Mouse (Mus musculus) hindbrain, embryonic 15.5 days (tissue): ENCODE results near the gene Dio3. TPM values are rescaled to one million over a fixed set of nuclear protein-coding genes. Genes with fewer than 3 reads are reported as not detected.

Experiments used
- microRNA-seq: library from miRNA; unstranded; fragments of <30 nt; microRNA quantifications from one replicate; pipeline ENCODE4, GENCODE M21; 2016
- polyA plus RNA-seq: library from polyadenylated mRNA; unstranded; fragments of >200 nt; fragmentation: Nextera tagmentation; extraction: Ambion mirVana; gene quantifications from 2 replicates; pipeline ENCODE4 v1.2.1, GENCODE M21; 2015

Dio3 gene
- polyA plus RNA-seq, 1 experiment from 2014 or later, result 3.3 TPM

Small RNAs within 50 kb of the gene (microRNA-seq; reads per million reads assigned to microRNA genes)
- 7.4 reads per million, percentile 26 among the genes with 10 or more reads in this experiment for gene Mir1247

Other genes starting within 250 kb of the Dio3 start
- 143 and 151 TPM in 2 replicates for gene Ppp2r5c, start 168.1 kb downstream of the Dio3 start, polyA plus RNA-seq